Mouse (Mus musculus) MEL (cell line): ENCODE measurements around the gene Aif1l. TPM values are rescaled to one million over a fixed set of nuclear protein-coding genes. Genes with fewer than 3 reads are reported as not detected.

Experiments used
- DNase-seq: peaks from one replicate; pipeline ENCODE4 v3.0.0; 2011; ENCODE audit warnings: low read depth, low spot score
- H3K27ac ChIP-seq: 2 replicates; pipeline ENCODE4 v1.5.1; 2012; ENCODE audit warnings: low read depth, mild to moderate bottlenecking, control low read depth, low read length, moderate library complexity; ENCODE audit not compliant: control insufficient read depth
- H3K27me3 ChIP-seq, 2 experiments: fragments of 150-350 bp in 1 of 2; sonication (generic) in 1 of 2; 2 replicates each; pipeline ENCODE4 v1.6.1; 2012; ENCODE audit warnings: low read length in 2 of 2, mild to moderate bottlenecking in 2 of 2, improper control_type of control experiment in 1 of 2, moderate library complexity in 1 of 2; ENCODE audit not compliant: insufficient read depth in 2 of 2, control insufficient read depth in 1 of 2
- H3K36me3 ChIP-seq, 2 experiments: 2 replicates each; pipeline ENCODE4 v1.6.1; 2012 to 2014; ENCODE audit warnings: low read length in 2 of 2, improper control_type of control experiment in 1 of 2, inconsistent platforms in 1 of 2, mild to moderate bottlenecking in 1 of 2; ENCODE audit not compliant: insufficient read depth in 2 of 2, control insufficient read depth in 1 of 2
- H3K4me1 ChIP-seq, 2 experiments: fragments of 150-350 bp in 1 of 2; sonication (generic) in 1 of 2; 2 replicates each; pipeline ENCODE4 v1.6.1; 2012; ENCODE audit warnings: low read length in 2 of 2, improper control_type of control experiment in 1 of 2, mild to moderate bottlenecking in 1 of 2; ENCODE audit not compliant: insufficient read depth in 2 of 2, control insufficient read depth in 1 of 2
- H3K4me3 ChIP-seq, 2 experiments: fragments of 150-350 bp in 1 of 2; sonication (generic) in 1 of 2; 2 replicates each; pipeline ENCODE4 v1.5.1; 2012; ENCODE audit warnings: low read depth in 2 of 2, low read length in 2 of 2, mild to moderate bottlenecking in 2 of 2, moderate library complexity in 2 of 2, control low read depth in 1 of 2, improper control_type of control experiment in 1 of 2; ENCODE audit not compliant: control insufficient read depth in 1 of 2, insufficient read depth in 1 of 2
- H3K79me2 ChIP-seq: 2 replicates; pipeline ENCODE4 v1.6.1; 2012; ENCODE audit warnings: mild to moderate bottlenecking, low read length, moderate library complexity; ENCODE audit not compliant: control insufficient read depth, poor library complexity, insufficient read depth
- H3K9ac ChIP-seq: 2 replicates; pipeline ENCODE4 v1.6.1; 2012; ENCODE audit warnings: low read depth, mild to moderate bottlenecking, control low read depth, low read length, moderate library complexity; ENCODE audit not compliant: control insufficient read depth, poor library complexity, severe bottlenecking
- H3K9me3 ChIP-seq: fragments of 150-350 bp; sonication (generic); replicated peaks from 2 replicates; pipeline ENCODE4 v1.6.1; 2012; ENCODE audit warnings: mild to moderate bottlenecking, low read length, improper control_type of control experiment, moderate library complexity; ENCODE audit not compliant: insufficient read depth
- CHD1 ChIP-seq: IDR thresholded peaks from 2 replicates; pipeline ENCODE4 v1.6.1; 2012; ENCODE audit warnings: low read depth, mild to moderate bottlenecking, inconsistent platforms, low read length, improper control_type of control experiment
- E2F4 ChIP-seq: IDR thresholded peaks from 2 replicates; pipeline ENCODE4 v1.6.1; 2011; ENCODE audit warnings: low read depth, low read length, improper control_type of control experiment, borderline replicate concordance
- ETS1 ChIP-seq: IDR thresholded peaks from 2 replicates; pipeline ENCODE4 v1.6.1; 2012; ENCODE audit warnings: low read depth, mild to moderate bottlenecking, inconsistent platforms, low read length, improper control_type of control experiment, moderate library complexity
- GABPA ChIP-seq: IDR thresholded peaks from 2 replicates; pipeline ENCODE4 v1.6.1; 2012; ENCODE audit warnings: low read depth, mild to moderate bottlenecking, inconsistent platforms, low read length, improper control_type of control experiment, moderate library complexity
- GATA1 ChIP-seq: IDR thresholded peaks from 2 replicates; pipeline ENCODE4 v1.6.1; 2011; ENCODE audit warnings: low read depth, low read length, improper control_type of control experiment
- HCFC1 ChIP-seq: IDR thresholded peaks from 2 replicates; pipeline ENCODE4 v1.6.1; 2012; ENCODE audit warnings: low read depth, mild to moderate bottlenecking, inconsistent platforms, low read length, improper control_type of control experiment, moderate library complexity
- MAFK ChIP-seq: IDR thresholded peaks from 2 replicates; pipeline ENCODE4 v1.6.1; 2011; ENCODE audit warnings: low read depth, mild to moderate bottlenecking, low read length, improper control_type of control experiment, borderline replicate concordance
- MAX ChIP-seq: IDR thresholded peaks from 2 replicates; pipeline ENCODE4 v1.6.1; 2011; ENCODE audit warnings: low read length, improper control_type of control experiment
- MXI1 ChIP-seq: IDR thresholded peaks from 2 replicates; pipeline ENCODE4 v1.6.1; 2011; ENCODE audit warnings: mild to moderate bottlenecking, low read depth, low read length, improper control_type of control experiment
- MYB ChIP-seq: IDR thresholded peaks from 2 replicates; pipeline ENCODE4 v1.6.1; 2011; ENCODE audit warnings: mild to moderate bottlenecking, low read depth, low read length, improper control_type of control experiment
- MYC ChIP-seq: IDR thresholded peaks from 2 replicates; pipeline ENCODE4 v1.6.1; 2011; ENCODE audit warnings: low read depth, mild to moderate bottlenecking, low read length, improper control_type of control experiment, moderate library complexity
- NRF1 ChIP-seq: IDR thresholded peaks from 2 replicates; pipeline ENCODE4 v1.6.1; 2014; ENCODE audit warnings: low read depth, mild to moderate bottlenecking, inconsistent platforms, low read length, improper control_type of control experiment, moderate library complexity; ENCODE audit not compliant: poor library complexity, insufficient read depth, severe bottlenecking
- POLR2A ChIP-seq, 2 experiments: IDR thresholded peaks; 2 replicates each; pipeline ENCODE4 v1.6.1; 2011 to 2012; ENCODE audit warnings: low read length in 2 of 2, mild to moderate bottlenecking in 2 of 2, control low read depth in 1 of 2, improper control_type of control experiment in 1 of 2, low read depth in 1 of 2, moderate library complexity in 1 of 2; ENCODE audit not compliant: control insufficient read depth in 1 of 2, insufficient read depth in 1 of 2, poor library complexity in 1 of 2
- POLR2AphosphoS5 ChIP-seq: IDR thresholded peaks from 2 replicates; pipeline ENCODE4 v1.6.1; 2012; ENCODE audit warnings: low read depth, borderline replicate concordance, mild to moderate bottlenecking, inconsistent platforms, low read length, moderate library complexity, mixed read lengths
- RAD21 ChIP-seq: IDR thresholded peaks from 2 replicates; pipeline ENCODE4 v1.6.1; 2011; ENCODE audit warnings: mild to moderate bottlenecking, low read depth, low read length, improper control_type of control experiment
- RCOR1 ChIP-seq: IDR thresholded peaks from 2 replicates; pipeline ENCODE4 v1.6.1; 2012; ENCODE audit warnings: low read depth, mild to moderate bottlenecking, inconsistent platforms, low read length, improper control_type of control experiment
- SIN3A ChIP-seq: IDR thresholded peaks from 2 replicates; pipeline ENCODE4 v1.6.1; 2012; ENCODE audit warnings: low read length, improper control_type of control experiment, inconsistent platforms
- SMC3 ChIP-seq: IDR thresholded peaks from 2 replicates; pipeline ENCODE4 v1.6.1; 2011; ENCODE audit warnings: low read depth, low read length, improper control_type of control experiment
- TCF12 ChIP-seq: IDR thresholded peaks from 2 replicates; pipeline ENCODE4 v1.6.1; 2014; ENCODE audit warnings: low read depth, mild to moderate bottlenecking, inconsistent platforms, low read length, improper control_type of control experiment, moderate library complexity
- UBTF ChIP-seq: IDR thresholded peaks from 2 replicates; pipeline ENCODE4 v1.6.1; 2012; ENCODE audit warnings: low read depth, mild to moderate bottlenecking, inconsistent platforms, low read length, improper control_type of control experiment, moderate library complexity, borderline replicate concordance; ENCODE audit not compliant: insufficient read depth
- USF1 ChIP-seq: IDR thresholded peaks from 2 replicates; pipeline ENCODE4 v1.6.1; 2014; ENCODE audit warnings: low read depth, mild to moderate bottlenecking, inconsistent platforms, low read length, improper control_type of control experiment, moderate library complexity
- USF2 ChIP-seq, 2 experiments: IDR thresholded peaks; 2 replicates each; pipeline ENCODE4 v1.6.1; 2011 to 2012; ENCODE audit warnings: improper control_type of control experiment in 2 of 2, low read length in 2 of 2, borderline replicate concordance in 1 of 2, inconsistent platforms in 1 of 2, low read depth in 1 of 2, mild to moderate bottlenecking in 1 of 2; ENCODE audit not compliant: insufficient read depth in 1 of 2
- ZC3H11A ChIP-seq: IDR thresholded peaks from 2 replicates; pipeline ENCODE4 v1.6.1; 2012; ENCODE audit warnings: low read depth, mild to moderate bottlenecking, inconsistent platforms, low read length, improper control_type of control experiment
- ZKSCAN1 ChIP-seq: IDR thresholded peaks from 2 replicates; pipeline ENCODE4 v1.6.1; 2012; ENCODE audit warnings: low read depth, mild to moderate bottlenecking, inconsistent platforms, low read length, improper control_type of control experiment, moderate library complexity
- ZMIZ1 ChIP-seq: IDR thresholded peaks from 2 replicates; pipeline ENCODE4 v1.6.1; 2012; ENCODE audit warnings: low read depth, mild to moderate bottlenecking, inconsistent platforms, low read length, improper control_type of control experiment, moderate library complexity
- ZNF384 ChIP-seq: IDR thresholded peaks from 2 replicates; pipeline ENCODE4 v1.6.1; 2012; ENCODE audit warnings: low read depth, mild to moderate bottlenecking, inconsistent platforms, low read length, improper control_type of control experiment
- polyA plus RNA-seq, 2 experiments: library from polyadenylated mRNA; stranded (reverse) in 1 of 2; unstranded in 1 of 2; fragments of >175 nt in 1 of 2; fragments of >200 nt in 1 of 2; gene quantifications; 2 replicates each; pipeline versions ENCODE4 v1.2.1 to v1.2.4; 2012; ENCODE audit warnings: low replicate concordance in 2 of 2, low read depth in 1 of 2; ENCODE audit not compliant: insufficient read length in 2 of 2, insufficient read depth in 1 of 2, missing spikeins in 1 of 2
- total RNA-seq: library from RNA; depleted of rRNA; stranded (reverse); fragments of 300-350 nt; gene quantifications from 2 replicates; pipeline ENCODE4 v1.2.3, GENCODE M21; 2012

Aif1l gene
- total and polyA plus RNA-seq, 3 experiments, result 0.69 to 1.9 TPM; not detected in 1

DNA sequence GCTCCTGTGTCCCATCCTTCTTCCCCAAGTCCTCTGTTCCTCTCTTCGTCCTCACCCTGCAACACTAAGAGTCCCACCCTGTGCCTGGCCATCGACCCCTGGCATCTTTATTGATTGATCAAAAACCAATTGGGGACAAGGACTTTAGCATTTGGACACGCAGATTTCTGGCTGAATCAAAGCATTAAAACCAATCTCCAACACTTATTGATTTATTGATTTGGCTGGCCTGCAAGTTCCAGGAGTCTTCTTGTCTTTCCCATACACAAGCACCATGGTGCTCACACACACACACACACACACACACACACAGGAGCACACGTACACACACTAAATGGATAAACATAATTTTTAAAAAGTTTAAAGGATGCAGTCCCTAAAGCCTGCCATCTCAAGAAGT, 6.9 kb upstream of the Aif1l start:
- DNase-seq, result no peak
- H3K36me3 ChIP-seq, result no peaks in the 10 kb centered on the region
- no peak overlapping the region for H3K9ac ChIP-seq
- TF ChIP-seq USF2 (IDR thresholded peaks at IDR 0.05; ENCODE audit: borderline replicate concordance in 1 of 2, insufficient read depth in 1 of 2, low read depth in 1 of 2, low read length in 2 of 2), result no peak
- no peak for TF ChIP-seq SIN3A
- no peak for TF ChIP-seq SMC3
- TF ChIP-seq HCFC1, result no peak
- no peak for TF ChIP-seq POLR2A (IDR thresholded peaks at IDR 0.05; ENCODE audit: control insufficient read depth in 1 of 2, insufficient read depth in 1 of 2, low read depth in 1 of 2, low read length in 2 of 2, poor library complexity in 1 of 2)
- no peak for TF ChIP-seq UBTF
- no peak for TF ChIP-seq ZNF384
- TF ChIP-seq USF1, result no peak
- TF ChIP-seq POLR2AphosphoS5, result no peak
- TF ChIP-seq MYC, result no peak
- no peak overlapping the region for H3K27ac ChIP-seq
- no peak overlapping the region for H3K4me3 ChIP-seq
- H3K9me3 ChIP-seq, result no peaks in the 10 kb centered on the region
- peaks cover 2 to 3% of the 10 kb centered on the region in 2 experiments; a peak in 2 of 4 replicates for H3K27me3 ChIP-seq
- no peaks in the 10 kb centered on the region for H3K4me1 ChIP-seq
- no peaks in the 10 kb centered on the region for H3K79me2 ChIP-seq

GRCm38 (mm10) chr2:31945580-31945979, 4.4 kb upstream of the Aif1l start:
- Histone ChIP-seq H3K4me1 (no peaks in the 10 kb centered on the region), H3K9ac (no peak overlapping the region), H3K36me3 (no peaks in the 10 kb centered on the region), H3K9me3 (no peaks in the 10 kb centered on the region), H3K79me2 (no peaks in the 10 kb centered on the region), H3K27ac (no peak overlapping the region), H3K4me3 (no peak overlapping the region), H3K27me3 (peaks cover 6 to 7% of the 10 kb centered on the region in 2 experiments)
- DNase-seq, result no peak
- TF ChIP-seq MAFK, result no peak
- TF ChIP-seq ZNF384, result no peak

GRCm38 (mm10) chr2:31948392-31948791, 1.5 kb upstream of the Aif1l start:
- no peak for TF ChIP-seq GATA1
- TF ChIP-seq HCFC1, result no peak
- TF ChIP-seq MYB, result no peak
- TF ChIP-seq MXI1, result no peak
- TF ChIP-seq E2F4, result no peak
- no peak for TF ChIP-seq RAD21
- TF ChIP-seq MAX, result no peak
- no peak for TF ChIP-seq NRF1
- no peak for TF ChIP-seq ZKSCAN1
- TF ChIP-seq TCF12, result no peak
- no peak for TF ChIP-seq ZMIZ1
- no peak for TF ChIP-seq UBTF
- TF ChIP-seq CHD1, result no peak
- TF ChIP-seq ETS1, result no peak
- TF ChIP-seq ZC3H11A, result no peak
- no peak for TF ChIP-seq MAFK
- no peak for TF ChIP-seq POLR2A (IDR thresholded peaks at IDR 0.05; ENCODE audit: control insufficient read depth in 1 of 2, insufficient read depth in 1 of 2, low read depth in 1 of 2, low read length in 2 of 2, poor library complexity in 1 of 2)
- TF ChIP-seq SMC3, result no peak
- no peak for TF ChIP-seq GABPA
- TF ChIP-seq RCOR1, result no peak
- TF ChIP-seq, all 39 proteins: peak for 0
- no peaks in the 10 kb centered on the region for H3K4me1 ChIP-seq
- no peaks in the 10 kb centered on the region for H3K36me3 ChIP-seq
- DNase-seq, result no peak
- no peak overlapping the region for H3K9ac ChIP-seq
- H3K9me3 ChIP-seq, result no peaks in the 10 kb centered on the region
- no peaks in the 10 kb centered on the region for H3K79me2 ChIP-seq
- H3K27me3 ChIP-seq, result peaks cover 7 to 10% of the 10 kb centered on the region in 2 experiments
- no peak overlapping the region for H3K27ac ChIP-seq
- H3K4me3 ChIP-seq, result no peak overlapping the region
